Mouse (Mus musculus): ENCODE data around the gene Ptpn5.

- no peak for TF ChIP-seq TAL1 (IDR thresholded peaks at IDR 0.05; ENCODE audit: low read length)
- no peak for TF ChIP-seq GATA1 (IDR thresholded peaks at IDR 0.05; ENCODE audit: low read length)
These were observed 26.5 kb downstream of the Ptpn5 start for GRCm38 (mm10) chr7:47106949-47107348.

Data from erythroblast, embryonic 14.5 days (primary cell).